Mouse (Mus musculus): ENCODE measurements around the gene Gimap1. TPM values are rescaled to one million over a fixed set of nuclear protein-coding genes. Genes with fewer than 3 reads are reported as not detected.

The Gimap1 gene
- 15.2 and 17.8 TPM in 2 replicates for polyA plus RNA-seq (2015; fragmentation: Nextera tagmentation; extraction: Ambion mirVana)

DNA sequence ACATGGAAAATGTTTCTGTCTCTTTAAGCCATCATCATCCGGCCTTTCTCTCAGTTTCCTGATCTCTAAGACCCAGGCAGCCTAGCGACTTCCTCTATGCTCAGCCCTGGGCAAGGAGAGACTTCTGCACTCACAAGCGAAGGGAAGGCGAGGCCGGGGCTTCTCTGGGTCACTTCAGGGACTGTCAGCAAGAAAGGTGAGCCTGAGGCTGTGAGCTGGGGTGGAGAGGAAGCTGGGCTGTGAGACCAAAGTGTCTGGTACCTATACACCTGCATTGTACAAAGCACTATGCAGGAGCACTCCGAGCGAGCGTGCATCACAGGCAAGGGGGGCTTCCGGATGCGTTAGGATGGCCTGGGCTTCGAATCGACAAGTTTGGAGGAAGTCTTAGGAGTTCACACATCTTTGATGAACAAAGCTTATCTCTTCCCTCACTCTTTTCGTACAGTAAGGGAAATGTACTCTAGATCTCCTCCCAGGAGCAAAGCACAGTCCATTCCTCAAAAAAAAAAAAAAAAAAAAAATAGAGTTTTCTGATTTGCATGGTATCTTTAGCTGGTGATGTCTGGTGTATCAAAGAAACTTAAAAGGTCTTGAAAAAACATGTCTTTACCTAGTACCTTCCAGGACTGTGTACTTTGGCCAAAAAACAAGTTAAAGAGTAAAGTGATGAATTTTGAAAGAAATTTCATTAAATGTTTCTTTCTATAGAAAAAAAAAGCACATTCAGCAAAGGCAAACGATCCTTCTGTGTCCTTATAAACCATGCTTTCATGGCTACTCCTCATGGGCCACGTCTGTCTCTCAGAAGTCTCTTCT, at the start of gene Gimap1:
Gene Gimap1 (plus strand): TSS at position 94 of the 819 bp plus-strand sequence.
- WGBS: 46% methylated on average over 15 of the region's 15 CpGs
- H3K27me3 ChIP-seq (replicated peaks; ENCODE audit: control insufficient read depth, insufficient read depth, low read length): no peaks in the 10 kb centered on the region
- H3K4me3 ChIP-seq (ENCODE audit: low read depth, low read length): peak within 1 kb of the TSS; percentile 38
- no peak for ATAC-seq
- peak within 1 kb of the TSS; percentile 58 for H3K4me2 ChIP-seq (replicated peaks; ENCODE audit: low read depth)
- 0 out of 2 replicates have a peak within 1 kb of the TSS, but pooled peaks have one; percentile 26 for H3K9ac ChIP-seq (ENCODE audit: low read depth, low read length)
- no peaks in the 10 kb centered on the region for H3K36me3 ChIP-seq (ENCODE audit: control insufficient read depth, insufficient read depth)
- no peaks in the 10 kb centered on the region for H3K9me3 ChIP-seq (ENCODE audit: control insufficient read depth)
- no peak for TF ChIP-seq CTCF (IDR thresholded peaks at IDR 0.05; ENCODE audit: low read depth)
- H3K27ac ChIP-seq (ENCODE audit: low read depth, low read length): peak within 1 kb of the TSS; percentile 1; the same call in 1 of the 2 replicates
- peaks cover 12% of the 10 kb centered on the region for H3K4me1 ChIP-seq (replicated peaks; ENCODE audit: control insufficient read depth, insufficient read depth, low read length)

- Histone ChIP-seq H3K4me1 (replicated peaks; ENCODE audit: control insufficient read depth, insufficient read depth, low read length) (no peaks in the 10 kb centered on the region), H3K9ac (ENCODE audit: low read depth, low read length) (no peak overlapping the region), H3K9me3 (ENCODE audit: control insufficient read depth) (no peaks in the 10 kb centered on the region), H3K36me3 (ENCODE audit: control insufficient read depth, insufficient read depth) (no peaks in the 10 kb centered on the region), H3K27me3 (replicated peaks; ENCODE audit: control insufficient read depth, insufficient read depth, low read length) (no peaks in the 10 kb centered on the region), H3K4me2 (replicated peaks; ENCODE audit: low read depth) (no peak overlapping the region), H3K4me3 (ENCODE audit: low read depth, low read length) (no peak overlapping the region), H3K27ac (ENCODE audit: low read depth, low read length) (no peak overlapping the region)
- no peak for ATAC-seq
- WGBS: 88% methylated on average over 2 of the region's 2 CpGs
- no peak for TF ChIP-seq CTCF (IDR thresholded peaks at IDR 0.05; ENCODE audit: low read depth)
Measured at GRCm38 (mm10) chr6:48689320-48689719, 49.5 kb upstream of the Gimap1 start.

DNA sequence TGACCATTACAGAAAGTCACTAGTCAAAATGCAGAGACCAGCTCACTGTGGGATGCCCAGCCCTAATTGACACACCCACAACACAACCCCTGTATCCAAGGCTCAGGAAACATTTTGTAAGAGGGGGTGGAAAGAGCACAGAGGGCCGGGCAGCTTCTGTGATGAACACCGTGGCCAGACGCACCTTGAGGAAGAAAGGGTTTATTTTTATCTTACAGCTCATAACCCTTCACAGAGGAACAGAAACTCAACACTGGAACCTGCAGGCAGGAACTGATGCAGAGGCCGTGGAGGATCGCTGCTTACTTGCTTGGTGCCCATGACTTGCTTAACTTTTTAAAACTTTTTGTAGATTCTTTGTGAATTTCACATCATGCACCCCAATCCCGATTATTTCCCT, 45.9 kb upstream of the Gimap1 start:
- Histone ChIP-seq H3K9me3 (ENCODE audit: control insufficient read depth) (no peaks in the 10 kb centered on the region), H3K4me2 (replicated peaks; ENCODE audit: low read depth) (no peak overlapping the region), H3K4me1 (replicated peaks; ENCODE audit: control insufficient read depth, insufficient read depth, low read length) (no peaks in the 10 kb centered on the region), H3K36me3 (ENCODE audit: control insufficient read depth, insufficient read depth) (no peaks in the 10 kb centered on the region), H3K4me3 (ENCODE audit: low read depth, low read length) (no peak overlapping the region), H3K27me3 (replicated peaks; ENCODE audit: control insufficient read depth, insufficient read depth, low read length) (no peaks in the 10 kb centered on the region), H3K27ac (ENCODE audit: low read depth, low read length) (no peak overlapping the region), H3K9ac (ENCODE audit: low read depth, low read length) (no peak overlapping the region)
- no peak for TF ChIP-seq CTCF (IDR thresholded peaks at IDR 0.05; ENCODE audit: low read depth)
- no peak for ATAC-seq
- 72% methylated on average over 6 of the region's 6 CpGs for WGBS

GRCm38 (mm10) chr6:48696830-48697554, 41.9 kb upstream of the Gimap1 start:
- no peak for ATAC-seq
- TF ChIP-seq CTCF (IDR thresholded peaks at IDR 0.05; ENCODE audit: low read depth): no peak
- no peaks in the 10 kb centered on the region for H3K27me3 ChIP-seq (replicated peaks; ENCODE audit: control insufficient read depth, insufficient read depth, low read length)
- H3K4me3 ChIP-seq (ENCODE audit: low read depth, low read length): no peak overlapping the region
- H3K9ac ChIP-seq (ENCODE audit: low read depth, low read length): no peak overlapping the region
- no peaks in the 10 kb centered on the region for H3K9me3 ChIP-seq (ENCODE audit: control insufficient read depth)
- H3K4me2 ChIP-seq (replicated peaks; ENCODE audit: low read depth): no peak overlapping the region
- H3K36me3 ChIP-seq (ENCODE audit: control insufficient read depth, insufficient read depth): no peaks in the 10 kb centered on the region
- H3K27ac ChIP-seq (ENCODE audit: low read depth, low read length): no peak overlapping the region
- WGBS: 78% methylated on average over 4 of the region's 4 CpGs
- no peaks in the 10 kb centered on the region for H3K4me1 ChIP-seq (replicated peaks; ENCODE audit: control insufficient read depth, insufficient read depth, low read length)

DNA sequence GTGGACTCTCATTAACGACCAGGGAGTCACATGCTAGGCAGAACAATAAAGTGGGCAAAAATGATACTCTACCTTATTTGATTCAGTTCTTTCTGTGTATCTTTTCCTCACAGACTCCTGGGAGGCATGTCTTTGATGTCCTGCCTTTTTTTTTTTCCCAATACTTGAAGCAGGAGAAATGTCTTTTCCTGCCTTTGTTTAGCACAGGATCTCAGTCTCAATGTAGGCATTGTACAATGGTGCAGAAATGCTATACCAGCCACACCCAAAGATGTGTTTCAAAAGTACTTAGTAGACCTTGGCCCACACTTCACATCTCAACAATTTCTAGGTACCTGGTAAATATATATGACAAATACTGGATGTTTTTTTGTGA, 41.3 kb upstream of the Gimap1 start:
- no peak for ATAC-seq
- TF ChIP-seq CTCF (IDR thresholded peaks at IDR 0.05; ENCODE audit: low read depth): no peak

GRCm38 (mm10) chr6:48698066-48698856, 40.6 kb upstream of the Gimap1 start:
- TF ChIP-seq CTCF (IDR thresholded peaks at IDR 0.05; ENCODE audit: low read depth): no peak
- H3K27me3 ChIP-seq (replicated peaks; ENCODE audit: control insufficient read depth, insufficient read depth, low read length): no peaks in the 10 kb centered on the region
- WGBS: 77% methylated on average over 7 of the region's 7 CpGs
- ATAC-seq: no peak
- H3K36me3 ChIP-seq (ENCODE audit: control insufficient read depth, insufficient read depth): no peaks in the 10 kb centered on the region
- no peaks in the 10 kb centered on the region for H3K9me3 ChIP-seq (ENCODE audit: control insufficient read depth)
- H3K27ac ChIP-seq (ENCODE audit: low read depth, low read length): no peak overlapping the region
- H3K9ac ChIP-seq (ENCODE audit: low read depth, low read length): no peak overlapping the region
- no peaks in the 10 kb centered on the region for H3K4me1 ChIP-seq (replicated peaks; ENCODE audit: control insufficient read depth, insufficient read depth, low read length)
- H3K4me2 ChIP-seq (replicated peaks; ENCODE audit: low read depth): no peak overlapping the region
- H3K4me3 ChIP-seq (ENCODE audit: low read depth, low read length): no peak overlapping the region

More for the DNA sequence above, 41.3 kb upstream of the Gimap1 start:
- H3K4me2 ChIP-seq (replicated peaks; ENCODE audit: low read depth): no peak overlapping the region
- no peak overlapping the region for H3K9ac ChIP-seq (ENCODE audit: low read depth, low read length)
- no peaks in the 10 kb centered on the region for H3K27me3 ChIP-seq (replicated peaks; ENCODE audit: control insufficient read depth, insufficient read depth, low read length)
- no peak overlapping the region for H3K4me3 ChIP-seq (ENCODE audit: low read depth, low read length)
- H3K36me3 ChIP-seq (ENCODE audit: control insufficient read depth, insufficient read depth): no peaks in the 10 kb centered on the region
- H3K27ac ChIP-seq (ENCODE audit: low read depth, low read length): no peak overlapping the region
- no peaks in the 10 kb centered on the region for H3K9me3 ChIP-seq (ENCODE audit: control insufficient read depth)
- WGBS: 34% methylated on average over 1 of the region's 1 CpGs
- H3K4me1 ChIP-seq (replicated peaks; ENCODE audit: control insufficient read depth, insufficient read depth, low read length): no peaks in the 10 kb centered on the region
